Mouse (Mus musculus): ENCODE results near the gene Gpr162. TPM values are rescaled to one million over a fixed set of nuclear protein-coding genes. Genes with fewer than 3 reads are reported as not detected.
"Not testable (repeated sequence)": the region's sequence is repeated elsewhere in the genome, so short reads cannot be mapped to it uniquely, and the experiment has no call there.

Gpr162 gene
- 1 to 10 TPM in 1 of 2 experiments, under 1 TPM in 1; 0.62 to 1.0 TPM for total RNA-seq (2021)

- intact Hi-C loops (cut with DNase I) = loop anchor here (2.0 kb wide), 1 partner anchor 39 kb away; no protein-coding TSS in a partner anchor
- no peak for DNase-seq (ENCODE audit: low spot score)
Observed at GRCm38 (mm10) chr6:124863658-124864298, at the start of gene Gpr162. Gene Gpr162, minus strand, starts transcription at chr6:124863983.

GRCm38 (mm10) chr6:124913214-124913613, 49.4 kb upstream of the Gpr162 start:
- no peak for DNase-seq (ENCODE audit: low spot score)
- intact Hi-C loops (cut with DNase I) = no loop called here

- intact Hi-C loops (cut with DNase I) = no loop called here
- DNase-seq (ENCODE audit: low spot score) = no peak
Observed at GRCm38 (mm10) chr6:124911533-124912218, 47.9 kb upstream of the Gpr162 start, which contains the start of gene Lag3. Gene Lag3, minus strand, starts transcription at chr6:124911705.

- DNase-seq (ENCODE audit: low spot score) = no peak
- intact Hi-C loops (cut with DNase I) = no loop called here
Observed at GRCm38 (mm10) chr6:124910032-124910431, 46.2 kb upstream of the Gpr162 start.

- no peak for DNase-seq (ENCODE audit: low spot score)
- intact Hi-C loops (cut with DNase I) = no loop called here
Observed at GRCm38 (mm10) chr6:124907767-124908166, 44.0 kb upstream of the Gpr162 start.

- no peak for DNase-seq (ENCODE audit: low spot score)
- intact Hi-C loops (cut with DNase I) = loop anchor here (1.0 to 5.0 kb wide), 2 partner anchors 127 to 179 kb away; no protein-coding TSS in a partner anchor
Observed at GRCm38 (mm10) chr6:124904991-124905860, 41.4 kb upstream of the Gpr162 start.

GRCm38 (mm10) chr6:124904161-124904981, 40.6 kb upstream of the Gpr162 start:
- intact Hi-C loops (cut with DNase I) = loop anchor here (1.0 to 5.0 kb wide), 2 partner anchors 128 to 180 kb away; no protein-coding TSS in a partner anchor
- peak; percentile 51 for DNase-seq (ENCODE audit: low spot score)

- peak; percentile 86 for DNase-seq (ENCODE audit: low spot score)
- intact Hi-C loops (cut with DNase I) = loop anchor here (1.0 to 5.0 kb wide), 5 partner anchors 27 to 181 kb away; partner anchors contain the start of gene Gpr162
Observed at GRCm38 (mm10) chr6:124903580-124904151, 39.9 kb upstream of the Gpr162 start.

- intact Hi-C loops (cut with DNase I) = loop anchor here (2.0 to 5.0 kb wide), 2 partner anchors 39 to 130 kb away; partner anchors contain the start of gene Gpr162
- no peak for DNase-seq (ENCODE audit: low spot score)
Observed at GRCm38 (mm10) chr6:124901851-124902250, 38.1 kb upstream of the Gpr162 start.

- intact Hi-C loops (cut with DNase I) = loop anchor here (5.0 kb wide), 1 partner anchor 131 kb away; no protein-coding TSS in a partner anchor
- no peak for DNase-seq (ENCODE audit: low spot score)
Observed at GRCm38 (mm10) chr6:124900801-124901480, 37.2 kb upstream of the Gpr162 start.

GRCm38 (mm10) chr6:124900056-124900800, 36.4 kb upstream of the Gpr162 start:
- DNase-seq (ENCODE audit: low spot score) = no peak
- intact Hi-C loops (cut with DNase I) = loop anchor here (5.0 kb wide), 1 partner anchor 132 kb away; no protein-coding TSS in a partner anchor

GRCm38 (mm10) chr6:124898359-124898758, 34.6 kb upstream of the Gpr162 start:
- DNase-seq (ENCODE audit: low spot score) = no peak
- intact Hi-C loops (cut with DNase I) = no loop called here

GRCm38 (mm10) chr6:124894113-124894512, 30.3 kb upstream of the Gpr162 start:
- intact Hi-C loops (cut with DNase I); DNase-seq (ENCODE audit: low spot score): not testable (repeated sequence)

- no peak for DNase-seq (ENCODE audit: low spot score)
- intact Hi-C loops (cut with DNase I) = no loop called here
Observed at GRCm38 (mm10) chr6:124890997-124891396, 27.2 kb upstream of the Gpr162 start.

- no peak for DNase-seq (ENCODE audit: low spot score)
- intact Hi-C loops (cut with DNase I) = no loop called here
Observed at GRCm38 (mm10) chr6:124888555-124889125, 24.9 kb upstream of the Gpr162 start.

GRCm38 (mm10) chr6:124887986-124888385, 24.2 kb upstream of the Gpr162 start, which contains the start of gene Cd4:
Gene Cd4, minus strand, starts transcription at chr6:124888221.
- no peak for DNase-seq (ENCODE audit: low spot score)
- intact Hi-C loops (cut with DNase I) = no loop called here

GRCm38 (mm10) chr6:124885956-124886381, 22.2 kb upstream of the Gpr162 start:
- intact Hi-C loops (cut with DNase I) = no loop called here
- DNase-seq (ENCODE audit: low spot score) = no peak
